Mouse (Mus musculus): Measurements from ENCODE around the gene Nynrin.
A peak's percentile ranks its signal among the peaks of the same experiment; 100 is the strongest.

Nynrin gene

GRCm38 (mm10) chr14:55840853-55841366, 12.9 kb upstream of the Nynrin start:
- no peak for DNase-seq (ENCODE audit: low read depth, low spot score)

GRCm38 (mm10) chr14:55842794-55843193, 11.0 kb upstream of the Nynrin start:
- DNase-seq (ENCODE audit: low read depth, low spot score), result no peak

GRCm38 (mm10) chr14:55845506-55846294, 8.1 kb upstream of the Nynrin start:
- DNase-seq (ENCODE audit: low read depth, low spot score), result no peak

GRCm38 (mm10) chr14:55850885-55851284, 2.9 kb upstream of the Nynrin start:
- DNase-seq (ENCODE audit: low read depth, low spot score), result no peak

- DNase-seq (ENCODE audit: low read depth, low spot score), result no peak
These were observed 911 bp upstream of the Nynrin start for GRCm38 (mm10) chr14:55852646-55853551.

GRCm38 (mm10) chr14:55854406-55855100, 743 bp downstream of the Nynrin start:
- DNase-seq (ENCODE audit: low read depth, low spot score), result no peak

- DNase-seq (ENCODE audit: low read depth, low spot score), result no peak
These were observed 1.3 kb downstream of the Nynrin start for GRCm38 (mm10) chr14:55855101-55855561.

GRCm38 (mm10) chr14:55857588-55857987, 3.8 kb downstream of the Nynrin start:
- no peak for DNase-seq (ENCODE audit: low read depth, low spot score)

GRCm38 (mm10) chr14:55862186-55862585, 8.4 kb downstream of the Nynrin start:
- no peak for DNase-seq (ENCODE audit: low read depth, low spot score)

- no peak for DNase-seq (ENCODE audit: low read depth, low spot score)
These were observed 9.2 kb downstream of the Nynrin start for GRCm38 (mm10) chr14:55862970-55863369.

GRCm38 (mm10) chr14:55863773-55864172, 10.0 kb downstream of the Nynrin start:
- DNase-seq (ENCODE audit: low read depth, low spot score), result no peak

GRCm38 (mm10) chr14:55866962-55867361, 13.2 kb downstream of the Nynrin start:
- no peak for DNase-seq (ENCODE audit: low read depth, low spot score)

GRCm38 (mm10) chr14:55868230-55869026, 14.6 kb downstream of the Nynrin start:
- DNase-seq (ENCODE audit: low read depth, low spot score), result no peak

GRCm38 (mm10) chr14:55869538-55869937, 15.7 kb downstream of the Nynrin start:
- no peak for DNase-seq (ENCODE audit: low read depth, low spot score)

GRCm38 (mm10) chr14:55872039-55872438, 18.2 kb downstream of the Nynrin start:
- no peak for DNase-seq (ENCODE audit: low read depth, low spot score)

GRCm38 (mm10) chr14:55872551-55872950, 18.7 kb downstream of the Nynrin start:
- no peak for DNase-seq (ENCODE audit: low read depth, low spot score)

GRCm38 (mm10) chr14:55873242-55873713, 19.5 kb downstream of the Nynrin start:
- DNase-seq (ENCODE audit: low read depth, low spot score), result no peak

GRCm38 (mm10) chr14:55873714-55874683, 20.2 kb downstream of the Nynrin start:
- DNase-seq (ENCODE audit: low read depth, low spot score), result peak; percentile 60

Data from retina, postnatal 7 days (tissue).